Mouse (Mus musculus): ENCODE measurements around the gene Polr2c. TPM values are rescaled to one million over a fixed set of nuclear protein-coding genes. Genes with fewer than 3 reads are reported as not detected.

Gene Polr2c
- polyA plus RNA-seq, 1 experiment from 2014 or later: 141 TPM

DNA sequence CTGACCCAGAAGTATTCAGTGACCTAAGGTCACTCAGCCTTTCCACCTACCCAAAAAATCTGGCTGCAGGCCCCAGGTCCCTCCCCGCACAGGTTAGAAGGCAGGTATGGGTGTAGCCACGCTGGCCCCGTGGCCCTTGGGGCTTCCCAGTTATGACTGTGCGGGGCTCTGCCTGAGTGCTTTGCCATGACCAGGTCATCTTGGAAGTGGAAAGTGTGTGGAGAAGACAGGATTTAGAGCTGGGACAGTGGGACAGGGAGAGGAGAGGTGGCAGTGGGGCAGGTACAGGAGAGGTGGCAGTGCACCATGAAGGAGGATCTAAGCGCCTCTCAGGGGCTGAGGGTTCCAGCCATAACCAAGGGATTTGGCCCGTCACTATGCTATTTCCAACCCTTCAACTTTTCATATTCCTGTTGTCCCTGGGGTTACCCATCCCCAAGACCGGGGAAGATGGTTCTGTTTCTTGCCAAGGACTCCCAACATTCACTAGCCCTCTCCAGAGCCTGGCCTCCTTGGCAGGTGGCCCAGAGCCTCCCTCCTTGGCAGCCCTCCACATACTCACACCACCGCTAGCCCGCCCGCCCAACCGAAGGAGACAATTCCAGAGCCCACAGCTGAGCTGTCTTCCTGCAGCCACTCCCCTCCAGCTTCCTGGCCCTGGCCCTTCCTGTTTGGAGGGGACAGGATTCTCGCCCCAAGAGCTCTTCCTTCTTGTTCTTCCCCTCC lies 47.4 kb downstream of the Polr2c start:
- Histone ChIP-seq H3K36me3 (ENCODE audit: control insufficient read depth, insufficient read depth, low read length) (peaks cover 13% of the 10 kb centered on the region), H3K4me1 (ENCODE audit: control insufficient read depth, insufficient read depth, low read length) (peaks cover 42% of the 10 kb centered on the region), H3K27me3 (ENCODE audit: control insufficient read depth, insufficient read depth, low read length) (no peaks in the 10 kb centered on the region), H3K4me2 (no peak overlapping the region), H3K9ac (ENCODE audit: low read depth, low read length) (0 out of 2 replicates have a peak overlapping the region, but pooled peaks have one; percentile 34), H3K27ac (ENCODE audit: low read depth, low read length) (peak overlapping the region; percentile 66; the same call in 1 of the 2 replicates), H3K4me3 (ENCODE audit: low read depth, low read length) (no peak overlapping the region), H3K9me3 (replicated peaks; ENCODE audit: control insufficient read depth, low read length) (no peaks in the 10 kb centered on the region)
- 71% methylated on average over 12 of the region's 12 CpGs for WGBS (ENCODE audit: insufficient replicate concordance)
- no peak for ATAC-seq (replicated peaks; ENCODE audit: insufficient number of reproducible peaks, low FRiP score, low TSS enrichment)

DNA sequence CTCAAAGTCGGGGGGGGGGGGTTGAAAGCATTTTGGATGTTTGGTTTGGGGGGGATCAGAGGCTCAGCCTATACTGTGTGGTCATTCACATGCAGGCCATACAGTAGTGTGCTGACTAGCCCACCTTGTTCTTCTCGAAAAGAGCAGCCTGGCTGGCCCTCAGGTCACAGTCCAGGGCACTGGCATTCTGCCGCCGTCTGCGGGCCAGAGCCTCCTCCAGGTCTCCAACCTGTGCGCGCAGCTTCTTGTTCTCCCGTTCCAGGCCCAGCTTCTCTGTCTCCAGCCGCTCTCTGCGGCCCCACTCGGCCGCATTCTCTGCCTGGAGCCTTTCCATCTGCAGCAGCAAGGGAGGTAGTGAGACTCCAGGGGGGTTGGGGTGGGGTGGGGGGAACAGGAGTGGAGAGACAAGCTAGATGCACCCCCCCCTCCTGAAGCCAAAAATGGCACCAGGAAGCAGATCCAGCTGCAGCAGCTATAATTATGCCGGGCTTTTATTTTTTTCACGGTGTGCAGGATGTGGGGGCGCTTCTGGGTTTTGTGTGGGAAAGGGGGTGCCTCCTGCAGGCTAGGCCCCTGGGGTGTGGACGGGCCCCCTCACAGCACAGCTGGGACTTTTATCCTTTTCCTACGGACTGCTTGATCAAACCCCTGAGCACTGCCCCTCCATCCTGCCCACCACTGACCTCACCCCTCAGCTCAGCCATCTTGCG lies 50.5 kb downstream of the Polr2c start:
- WGBS (ENCODE audit: insufficient replicate concordance): 83% methylated on average over 18 of the region's 18 CpGs
- H3K36me3 ChIP-seq (ENCODE audit: control insufficient read depth, insufficient read depth, low read length): peaks cover 24% of the 10 kb centered on the region
- H3K9me3 ChIP-seq (replicated peaks; ENCODE audit: control insufficient read depth, low read length): no peaks in the 10 kb centered on the region

DNA sequence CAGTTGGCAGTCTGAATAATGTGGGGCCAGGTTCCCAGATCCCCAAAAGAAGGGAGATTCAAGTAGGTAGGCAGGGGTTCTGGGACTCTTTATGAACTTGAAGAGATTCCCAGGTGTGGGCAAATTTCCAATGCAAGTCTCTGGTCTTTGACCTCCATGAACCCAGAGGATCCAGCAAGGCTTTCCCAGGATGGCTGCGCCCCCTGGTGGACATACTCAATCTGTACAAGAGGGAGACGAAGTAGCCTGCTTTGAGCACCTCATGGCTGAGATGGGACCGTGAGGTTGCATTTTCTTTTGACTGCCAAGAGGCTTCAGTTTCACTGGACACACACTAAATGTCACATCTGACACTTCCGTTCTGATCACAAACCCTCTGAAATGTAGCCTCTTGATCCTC lies 51.6 kb downstream of the Polr2c start:
- Histone ChIP-seq H3K4me3 (ENCODE audit: low read depth, low read length) (no peak overlapping the region), H3K9me3 (replicated peaks; ENCODE audit: control insufficient read depth, low read length) (no peaks in the 10 kb centered on the region), H3K9ac (ENCODE audit: low read depth, low read length) (no peak overlapping the region), H3K27ac (ENCODE audit: low read depth, low read length) (no peak overlapping the region), H3K36me3 (ENCODE audit: control insufficient read depth, insufficient read depth, low read length) (peaks cover 26% of the 10 kb centered on the region), H3K4me2 (no peak overlapping the region), H3K4me1 (ENCODE audit: control insufficient read depth, insufficient read depth, low read length) (peaks cover 36% of the 10 kb centered on the region), H3K27me3 (ENCODE audit: control insufficient read depth, insufficient read depth, low read length) (peaks cover 9% of the 10 kb centered on the region)
- ATAC-seq (replicated peaks; ENCODE audit: insufficient number of reproducible peaks, low FRiP score, low TSS enrichment): no peak
- WGBS (ENCODE audit: insufficient replicate concordance): 6% methylated on average over 4 of the region's 4 CpGs

More for the DNA sequence above, 50.5 kb downstream of the Polr2c start:
- no peak overlapping the region for H3K9ac ChIP-seq (ENCODE audit: low read depth, low read length)
- no peak overlapping the region for H3K27ac ChIP-seq (ENCODE audit: low read depth, low read length)
- ATAC-seq (replicated peaks; ENCODE audit: insufficient number of reproducible peaks, low FRiP score, low TSS enrichment): no peak
- H3K4me3 ChIP-seq (ENCODE audit: low read depth, low read length): no peak overlapping the region
- no peak overlapping the region for H3K4me2 ChIP-seq
- H3K4me1 ChIP-seq (ENCODE audit: control insufficient read depth, insufficient read depth, low read length): peaks cover 25% of the 10 kb centered on the region
- H3K27me3 ChIP-seq (ENCODE audit: control insufficient read depth, insufficient read depth, low read length): peaks cover 4% of the 10 kb centered on the region; the same call in 1 of the 2 replicates

DNA sequence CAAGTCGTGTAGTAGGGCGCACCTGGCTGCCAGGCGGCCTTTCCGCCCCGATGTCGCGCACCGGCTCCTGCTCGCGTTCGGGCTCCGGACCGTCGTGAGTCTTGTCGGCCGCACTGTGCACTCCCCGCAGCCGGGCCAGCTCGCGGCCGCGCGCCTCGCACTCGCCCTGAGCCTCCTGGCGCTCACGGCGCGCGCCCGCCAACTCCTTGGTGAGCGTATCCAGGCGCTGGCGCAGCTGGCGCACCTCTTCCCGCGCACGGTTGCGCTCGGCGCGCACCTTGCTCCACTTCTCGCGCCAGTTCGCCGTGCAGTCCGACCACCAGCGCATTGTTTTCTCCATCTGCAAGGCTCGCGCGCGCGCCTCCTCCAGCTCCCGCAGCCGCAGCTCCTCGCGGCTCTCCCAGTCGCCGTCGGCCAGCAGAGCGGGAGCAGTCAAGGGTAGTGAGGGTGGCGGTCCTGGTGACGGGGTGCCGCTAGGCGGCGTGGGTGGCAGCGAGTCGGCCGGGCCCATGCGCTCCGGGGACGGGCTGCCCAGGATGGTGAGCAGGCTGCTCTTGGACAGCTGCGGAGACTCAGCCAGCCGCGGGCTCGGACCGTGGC lies 55.9 kb downstream of the Polr2c start:
- H3K4me2 ChIP-seq: peak overlapping the region; percentile 81
- peak overlapping the region; percentile 63 for H3K9ac ChIP-seq (ENCODE audit: low read depth, low read length)
- no peaks in the 10 kb centered on the region for H3K9me3 ChIP-seq (replicated peaks; ENCODE audit: control insufficient read depth, low read length)
- WGBS (ENCODE audit: insufficient replicate concordance): 6% methylated on average over 77 of the region's 77 CpGs
- H3K27ac ChIP-seq (ENCODE audit: low read depth, low read length): no peak overlapping the region
- peaks cover 13% of the 10 kb centered on the region for H3K36me3 ChIP-seq (ENCODE audit: control insufficient read depth, insufficient read depth, low read length)
- peak overlapping the region; percentile 50 for H3K4me3 ChIP-seq (ENCODE audit: low read depth, low read length)
- H3K27me3 ChIP-seq (ENCODE audit: control insufficient read depth, insufficient read depth, low read length): peaks cover 9% of the 10 kb centered on the region
- no peak for ATAC-seq (replicated peaks; ENCODE audit: insufficient number of reproducible peaks, low FRiP score, low TSS enrichment)
- peaks cover 53% of the 10 kb centered on the region for H3K4me1 ChIP-seq (ENCODE audit: control insufficient read depth, insufficient read depth, low read length)

DNA sequence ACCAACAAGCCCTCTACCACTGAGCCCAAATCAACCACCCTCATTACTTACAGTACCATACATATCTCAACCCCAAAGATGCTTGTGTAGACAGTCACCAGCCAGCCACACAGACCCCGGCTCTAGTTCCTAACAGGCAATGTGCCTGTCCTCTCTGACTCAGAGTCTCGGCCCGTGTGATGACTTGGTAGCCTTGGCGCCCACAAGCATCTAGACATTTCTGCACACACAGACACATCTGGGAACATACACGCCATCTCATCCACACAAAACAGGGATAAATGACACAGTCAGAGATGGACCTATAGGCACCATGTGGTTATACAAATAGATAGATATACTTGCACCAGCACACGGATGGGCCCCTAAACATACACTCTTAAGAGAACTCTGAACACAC lies 57.0 kb downstream of the Polr2c start:
- no peak overlapping the region for H3K27ac ChIP-seq (ENCODE audit: low read depth, low read length)

DNA sequence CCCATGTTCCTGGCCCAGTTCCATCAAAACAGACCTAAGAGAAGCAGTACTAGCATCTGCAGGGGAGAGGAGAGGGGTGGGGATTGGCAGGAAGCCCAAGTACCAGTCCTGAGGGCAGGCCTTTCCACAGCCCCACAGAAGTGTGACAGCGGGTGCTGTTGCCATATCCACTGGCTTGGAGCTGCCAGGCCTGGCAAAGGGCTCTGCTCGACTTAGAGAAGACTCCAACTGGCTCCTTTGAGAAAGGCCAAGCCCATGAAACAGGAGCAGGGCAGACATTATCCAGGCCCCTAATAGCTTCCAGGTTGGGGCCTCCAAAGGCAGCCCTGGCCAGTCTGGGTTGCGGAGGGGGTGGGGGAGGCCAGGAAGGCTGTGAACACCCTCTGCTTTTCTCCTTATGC lies 57.5 kb downstream of the Polr2c start:
- H3K9me3 ChIP-seq (replicated peaks; ENCODE audit: control insufficient read depth, low read length): no peaks in the 10 kb centered on the region
- H3K9ac ChIP-seq (ENCODE audit: low read depth, low read length): no peak overlapping the region
- H3K27me3 ChIP-seq (ENCODE audit: control insufficient read depth, insufficient read depth, low read length): peaks cover 9% of the 10 kb centered on the region
- no peak overlapping the region for H3K4me3 ChIP-seq (ENCODE audit: low read depth, low read length)
- 27% methylated on average over 3 of the region's 3 CpGs for WGBS (ENCODE audit: insufficient replicate concordance)
- peak overlapping the region; percentile 64 for H3K27ac ChIP-seq (ENCODE audit: low read depth, low read length)
- H3K4me1 ChIP-seq (ENCODE audit: control insufficient read depth, insufficient read depth, low read length): peaks cover 50% of the 10 kb centered on the region
- peak; percentile 25; the same call in 1 of the 2 replicates for ATAC-seq (replicated peaks; ENCODE audit: insufficient number of reproducible peaks, low FRiP score, low TSS enrichment)
- peaks cover 13% of the 10 kb centered on the region; the same call in 1 of the 2 replicates for H3K36me3 ChIP-seq (ENCODE audit: control insufficient read depth, insufficient read depth, low read length)
- H3K4me2 ChIP-seq: peak overlapping the region; percentile 18

More for the DNA sequence above, 57.0 kb downstream of the Polr2c start:
- Histone ChIP-seq H3K4me2 (peak overlapping the region; percentile 18; the same call in 1 of the 2 replicates), H3K9ac (ENCODE audit: low read depth, low read length) (no peak overlapping the region), H3K4me1 (ENCODE audit: control insufficient read depth, insufficient read depth, low read length) (peaks cover 50% of the 10 kb centered on the region), H3K27me3 (ENCODE audit: control insufficient read depth, insufficient read depth, low read length) (peaks cover 9% of the 10 kb centered on the region), H3K36me3 (ENCODE audit: control insufficient read depth, insufficient read depth, low read length) (peaks cover 13% of the 10 kb centered on the region; the same call in 1 of the 2 replicates), H3K9me3 (replicated peaks; ENCODE audit: control insufficient read depth, low read length) (no peaks in the 10 kb centered on the region), H3K4me3 (ENCODE audit: low read depth, low read length) (no peak overlapping the region)
- no peak for ATAC-seq (replicated peaks; ENCODE audit: insufficient number of reproducible peaks, low FRiP score, low TSS enrichment)
- WGBS (ENCODE audit: insufficient replicate concordance): 78% methylated on average over 6 of the region's 6 CpGs

DNA sequence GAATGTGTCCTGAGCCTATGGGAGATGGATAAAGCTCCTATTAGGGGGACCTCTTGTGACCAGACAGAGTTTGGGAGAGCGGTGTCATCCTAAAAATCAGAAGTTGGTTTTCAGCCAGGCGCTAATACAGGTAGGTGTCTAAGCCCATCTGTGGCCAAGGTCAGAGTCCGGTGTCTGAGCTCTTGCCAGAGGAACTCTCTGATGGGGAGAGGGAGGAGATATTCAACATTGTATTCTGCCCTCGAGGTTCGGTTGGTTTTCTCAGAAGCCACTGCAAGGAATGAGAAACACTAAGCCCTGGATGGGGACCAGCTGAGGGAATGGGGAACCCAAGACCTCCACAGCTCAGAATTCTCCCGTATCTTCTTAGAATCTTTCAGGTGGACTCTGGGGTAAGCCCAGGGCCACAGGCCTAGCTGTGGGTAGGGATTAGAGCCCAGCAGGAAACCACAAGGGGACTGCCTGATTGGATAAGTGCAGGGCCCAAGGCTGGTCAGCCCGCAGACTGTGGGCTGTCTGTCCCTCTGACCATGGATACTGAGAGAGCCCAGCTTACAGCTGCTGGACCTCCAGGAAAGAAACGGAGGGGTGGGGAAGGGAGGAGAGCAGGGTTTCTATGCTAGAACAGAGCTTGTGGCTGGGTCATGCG lies 59.2 kb downstream of the Polr2c start:
- Histone ChIP-seq H3K4me1 (ENCODE audit: control insufficient read depth, insufficient read depth, low read length) (peaks cover 50% of the 10 kb centered on the region), H3K9ac (ENCODE audit: low read depth, low read length) (peak overlapping the region; percentile 92), H3K36me3 (ENCODE audit: control insufficient read depth, insufficient read depth, low read length) (peaks cover 13% of the 10 kb centered on the region; the same call in 1 of the 2 replicates), H3K4me3 (ENCODE audit: low read depth, low read length) (peak overlapping the region; percentile 91), H3K9me3 (replicated peaks; ENCODE audit: control insufficient read depth, low read length) (no peaks in the 10 kb centered on the region), H3K4me2 (peak overlapping the region; percentile 87), H3K27me3 (ENCODE audit: control insufficient read depth, insufficient read depth, low read length) (peaks cover 9% of the 10 kb centered on the region), H3K27ac (ENCODE audit: low read depth, low read length) (no peak overlapping the region)
- no peak for ATAC-seq (replicated peaks; ENCODE audit: insufficient number of reproducible peaks, low FRiP score, low TSS enrichment)
- WGBS (ENCODE audit: insufficient replicate concordance): 42% methylated on average over 9 of the region's 9 CpGs

DNA sequence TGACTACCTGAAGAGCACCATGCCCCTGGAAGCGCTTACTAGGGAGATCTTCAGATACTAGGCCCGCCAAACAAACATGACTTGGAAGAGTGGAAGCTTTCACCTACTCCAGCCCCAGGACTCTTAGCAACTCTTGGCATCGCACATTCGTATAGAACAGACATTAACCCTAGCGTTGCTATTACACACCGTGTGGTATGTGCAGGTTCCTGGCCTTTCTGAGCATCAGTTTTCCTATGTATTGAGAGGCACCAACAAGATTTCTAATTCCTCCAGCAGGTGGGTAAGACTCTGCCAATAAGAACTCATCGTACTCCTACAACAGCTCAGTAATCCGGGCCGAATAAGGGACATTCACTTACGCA lies 59.7 kb downstream of the Polr2c start:
- Histone ChIP-seq H3K27me3 (ENCODE audit: control insufficient read depth, insufficient read depth, low read length) (peaks cover 9% of the 10 kb centered on the region), H3K4me1 (ENCODE audit: control insufficient read depth, insufficient read depth, low read length) (peaks cover 51% of the 10 kb centered on the region), H3K27ac (ENCODE audit: low read depth, low read length) (no peak overlapping the region), H3K4me3 (ENCODE audit: low read depth, low read length) (peak overlapping the region; percentile 91), H3K4me2 (peak overlapping the region; percentile 87), H3K9me3 (replicated peaks; ENCODE audit: control insufficient read depth, low read length) (no peaks in the 10 kb centered on the region), H3K9ac (ENCODE audit: low read depth, low read length) (peak overlapping the region; percentile 92), H3K36me3 (ENCODE audit: control insufficient read depth, insufficient read depth, low read length) (peaks cover 8% of the 10 kb centered on the region; the same call in 1 of the 2 replicates)
- 8% methylated on average over 10 of the region's 10 CpGs for WGBS (ENCODE audit: insufficient replicate concordance)
- ATAC-seq (replicated peaks; ENCODE audit: insufficient number of reproducible peaks, low FRiP score, low TSS enrichment): no peak
